Mouse (Mus musculus) fat pad, adult 2 months (tissue): ENCODE results near the gene Cartpt.
"Not testable (repeated sequence)": the region's sequence is repeated elsewhere in the genome, so short reads cannot be mapped to it uniquely, and the experiment has no call there.

Source experiments
- DNase-seq: peaks from one replicate; pipeline ENCODE4 v3.0.0-alpha.2; 2011; ENCODE audit warnings: low read depth, low spot score; ENCODE audit errors: extremely low read depth

Cartpt gene

DNA sequence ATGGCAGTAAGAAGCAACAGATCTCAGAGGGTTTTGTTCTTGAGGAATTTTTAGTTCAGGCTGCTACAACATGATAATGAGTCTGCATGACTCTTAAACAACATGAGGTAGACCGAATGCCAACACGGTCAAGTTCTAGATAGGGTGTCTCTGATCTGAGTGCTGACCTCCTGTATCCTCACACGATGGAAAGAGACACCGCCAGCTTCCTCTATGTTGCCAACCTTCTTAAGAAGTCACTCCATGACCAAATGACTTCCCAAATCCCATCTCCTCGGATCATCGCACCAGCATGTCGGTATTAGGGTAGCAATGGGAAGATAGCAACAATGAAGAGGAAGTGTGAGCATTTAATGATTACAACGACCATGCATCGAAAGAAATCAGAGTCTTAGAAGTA, 43.6 kb downstream of the Cartpt start:
- DNase-seq: no peak

DNA sequence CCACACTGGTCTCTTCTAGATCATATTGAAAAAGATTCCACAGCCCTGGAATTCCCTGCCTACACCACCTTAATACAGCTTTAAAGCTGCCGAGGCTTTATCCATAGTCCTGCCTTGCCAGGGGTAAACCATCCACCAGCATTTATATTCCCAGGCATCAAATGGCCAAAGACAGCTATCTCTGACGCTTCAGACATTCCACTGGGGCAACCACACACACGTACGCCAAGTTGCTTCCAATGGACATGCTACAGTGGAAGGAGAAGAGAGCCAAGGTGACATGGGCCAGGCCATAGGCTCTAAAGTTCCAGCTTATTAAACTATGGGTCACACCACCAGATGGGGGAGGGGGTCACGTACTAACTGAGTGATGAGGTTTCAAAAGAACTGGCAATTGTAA, 45.7 kb downstream of the Cartpt start:
- no peak for DNase-seq

- DNase-seq: no peak
Measured at GRCm38 (mm10) chr13:99853131-99853530, 47.8 kb downstream of the Cartpt start.

DNA sequence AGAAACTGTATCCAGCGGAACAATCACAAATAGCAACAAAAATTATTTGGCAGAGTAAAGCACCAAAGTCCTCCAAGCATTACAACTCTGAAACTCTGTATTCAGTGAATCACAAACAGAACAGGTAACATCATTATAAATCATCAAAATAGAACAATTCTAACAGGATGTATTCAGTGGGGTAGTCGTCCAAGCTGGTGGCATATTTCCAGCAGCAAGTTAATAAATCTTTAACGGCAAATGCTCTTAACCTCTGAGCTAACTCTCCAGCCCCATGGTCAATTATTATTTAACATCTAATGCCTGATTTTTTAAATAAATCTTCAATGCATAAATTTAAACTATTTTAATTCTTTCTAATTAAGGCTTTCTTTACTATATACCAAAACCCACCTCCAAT, 48.5 kb downstream of the Cartpt start:
- not testable (repeated sequence) for DNase-seq

DNA sequence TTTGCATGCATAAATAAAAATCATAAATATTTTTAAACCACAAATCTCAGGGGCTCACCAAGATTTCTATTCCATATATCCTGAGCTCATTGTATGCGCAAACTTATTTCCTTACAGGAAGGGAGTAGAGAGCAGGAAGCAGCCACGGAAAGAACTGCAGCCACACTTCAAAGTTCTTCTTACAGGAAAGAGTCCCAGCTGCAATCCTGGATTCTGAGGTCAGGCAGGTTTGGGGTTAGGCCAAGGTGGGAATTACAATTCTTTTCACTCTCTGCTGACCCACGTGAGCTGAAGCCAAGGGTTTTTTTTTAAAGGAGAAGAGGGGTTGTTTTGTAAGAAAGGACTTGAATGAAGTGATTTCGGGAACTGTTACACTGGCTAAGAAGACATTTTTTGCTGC, 49.9 kb downstream of the Cartpt start:
- DNase-seq: no peak

DNA sequence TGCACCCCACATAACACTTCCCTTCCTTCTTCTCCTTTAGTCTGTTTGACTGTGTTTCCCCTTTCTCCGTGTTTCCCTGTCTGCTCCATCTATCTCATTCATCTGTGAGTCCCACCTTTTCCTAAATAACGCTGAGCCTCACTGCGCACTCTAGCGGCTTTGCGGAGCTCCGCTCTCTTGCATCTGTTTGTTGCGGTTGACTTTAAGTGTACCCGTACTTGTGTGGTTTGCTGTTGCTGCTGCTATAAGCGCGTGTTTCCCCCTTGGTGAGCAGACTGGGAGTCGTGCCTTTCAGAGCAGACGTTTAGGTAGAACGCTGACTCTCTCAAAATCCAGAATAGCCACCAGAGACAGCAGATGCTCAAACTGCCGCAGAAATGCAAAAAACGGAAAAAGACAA, 51.3 kb downstream of the Cartpt start:
- no peak for DNase-seq
